Mouse (Mus musculus) hindbrain, postnatal 0 days (tissue): ENCODE results near the gene Phf23. TPM values are rescaled to one million over a fixed set of nuclear protein-coding genes. Genes with fewer than 3 reads are reported as not detected.
A peak's percentile ranks its signal among the peaks of the same experiment; 100 is the strongest.

Experiments
- ATAC-seq: fragments of 200-750 bp; cut with Nextera tagmentation; 2 replicates; pipeline ENCODE4 v1.8.0; 2017; ENCODE audit warnings: mild to moderate bottlenecking, moderate TSS enrichment, moderate library complexity
- DNase-seq: peaks from one replicate; pipeline ENCODE4 v3.0.0-alpha.2; 2015; ENCODE audit warnings: low spot score
- H3K27ac ChIP-seq: fragments of 300-500 bp; sonication (generic); 2 replicates; pipeline ENCODE4 v1.5.1; 2014; ENCODE audit warnings: mild to moderate bottlenecking
- H3K27me3 ChIP-seq: fragments of 300-500 bp; sonication (generic); 2 replicates; pipeline ENCODE4 v1.6.1; 2014; ENCODE audit warnings: low read length, mixed read lengths; ENCODE audit not compliant: insufficient read depth
- H3K36me3 ChIP-seq: fragments of 300-500 bp; sonication (generic); 2 replicates; pipeline ENCODE4 v1.6.1; 2014; ENCODE audit warnings: low read length, mixed read lengths; ENCODE audit not compliant: insufficient read depth
- H3K4me1 ChIP-seq: fragments of 300-500 bp; sonication (generic); 2 replicates; pipeline ENCODE4 v1.6.1; 2014; ENCODE audit warnings: antibody characterized with exemption, low read length, mixed read lengths; ENCODE audit not compliant: insufficient read depth
- H3K4me2 ChIP-seq: fragments of 300-500 bp; sonication (generic); 2 replicates; pipeline ENCODE4 v1.6.1; 2014; ENCODE audit warnings: low read depth, mild to moderate bottlenecking, low read length, moderate library complexity, mixed read lengths
- H3K4me3 ChIP-seq: fragments of 300-500 bp; sonication (generic); 2 replicates; pipeline ENCODE4 v1.5.1; 2014; ENCODE audit warnings: low read length
- H3K9ac ChIP-seq: fragments of 300-500 bp; sonication (generic); replicated peaks from 2 replicates; pipeline ENCODE4 v1.6.1; 2014; ENCODE audit warnings: mild to moderate bottlenecking, low read length, moderate library complexity, mixed read lengths
- H3K9me3 ChIP-seq: fragments of 300-500 bp; sonication (generic); 2 replicates; pipeline ENCODE4 v1.6.1; 2016; ENCODE audit warnings: low read length, mixed read lengths
- CTCF ChIP-seq: IDR thresholded peaks from 2 replicates; pipeline ENCODE4 v1.5.1; 2016; ENCODE audit warnings: antibody characterized with exemption, control low read depth, low read depth
- WGBS: fragments of 180-500 bp; shearing (Covaris S2); extraction: QIAGEN DNeasy Blood & Tissue Kit; methylation state at CpG from one replicate; pipeline ENCODE4 v1.1.7; 2014; 5-methylcytosine and 5-hydroxymethylcytosine counted together
- polyA plus RNA-seq: library from polyadenylated mRNA; unstranded; fragments of >200 nt; fragmentation: Nextera tagmentation; extraction: Ambion mirVana; gene quantifications from 2 replicates; pipeline ENCODE4 v1.2.1, GENCODE M21; 2015
- total RNA-seq: library from RNA; depleted of rRNA; stranded (reverse); fragments of >200 nt; gene quantifications from 2 replicates; pipeline ENCODE4 v1.2.3, GENCODE M21; 2014

Gene Phf23
- total and polyA plus RNA-seq, 2 experiments from 2014 or later = 44.0 to 47.9 TPM

DNA sequence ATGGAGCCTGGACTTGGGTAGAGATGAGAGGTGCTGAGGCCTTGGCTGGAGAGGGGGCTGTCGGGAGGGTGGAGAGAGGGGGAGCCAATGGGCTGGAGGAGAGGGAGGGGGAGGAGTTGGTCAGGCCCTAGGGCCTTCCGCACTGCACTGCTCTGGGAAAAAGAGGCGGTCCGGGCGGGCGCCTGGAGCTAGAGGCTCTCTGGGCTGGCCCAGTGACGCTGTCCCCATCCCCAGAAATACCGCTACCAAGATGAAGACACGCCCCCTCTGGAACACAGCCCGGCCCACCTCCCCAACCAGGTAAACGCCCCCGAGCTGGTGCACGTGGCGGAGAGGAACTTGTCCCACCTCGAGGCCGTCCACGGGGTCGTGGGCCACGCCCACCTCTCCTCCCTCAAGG lies 31.1 kb downstream of the Phf23 start:
- Histone ChIP-seq H3K27me3 (no peaks in the 10 kb centered on the region), H3K27ac (peak overlapping the region; percentile 89), H3K9ac (peak overlapping the region; percentile 28), H3K4me2 (peak overlapping the region; percentile 60), H3K4me3 (peak overlapping the region; percentile 26), H3K4me1 (peaks cover 49% of the 10 kb centered on the region), H3K9me3 (no peaks in the 10 kb centered on the region), H3K36me3 (peaks cover 8% of the 10 kb centered on the region)
- TF ChIP-seq CTCF = no peak
- WGBS = 1% methylated on average over 19 of the region's 19 CpGs
- DNase-seq (peak; percentile 69), ATAC-seq (peak; percentile 8; the same call in 1 of the 2 replicates)

DNA sequence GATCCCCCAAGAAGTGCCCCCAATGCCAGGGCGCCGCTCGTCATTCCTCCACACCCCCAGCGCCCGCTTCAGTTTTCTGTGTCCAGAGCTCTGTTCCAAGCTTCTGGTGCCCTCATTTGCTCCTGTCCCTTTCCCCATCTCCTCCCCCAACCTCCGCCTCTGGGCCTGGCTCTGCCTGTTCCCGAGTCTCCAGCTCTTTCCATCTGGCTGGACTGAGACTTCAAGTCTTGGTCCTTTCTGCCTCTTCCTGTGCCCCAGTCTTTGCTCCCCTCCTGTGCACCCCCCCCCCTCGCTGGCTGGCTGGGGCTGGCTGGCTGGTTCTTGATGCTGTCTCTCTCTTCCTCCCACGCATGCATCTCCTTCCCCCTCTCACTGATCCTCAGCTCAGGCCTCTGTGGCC lies 31.8 kb downstream of the Phf23 start:
- WGBS = 38% methylated on average over 9 of the region's 9 CpGs
- ATAC-seq (no peak), DNase-seq (peak; percentile 20)
- no peak overlapping the region for H3K4me3 ChIP-seq
- peaks cover 45% of the 10 kb centered on the region for H3K4me1 ChIP-seq
- peaks cover 14% of the 10 kb centered on the region for H3K36me3 ChIP-seq
- peak overlapping the region; percentile 35; the same call in 1 of the 2 replicates for H3K9ac ChIP-seq
- H3K4me2 ChIP-seq = peak overlapping the region; percentile 60
- H3K27me3 ChIP-seq = no peaks in the 10 kb centered on the region
- TF ChIP-seq CTCF = no peak
- H3K27ac ChIP-seq = peak overlapping the region; percentile 89
- H3K9me3 ChIP-seq = no peaks in the 10 kb centered on the region

DNA sequence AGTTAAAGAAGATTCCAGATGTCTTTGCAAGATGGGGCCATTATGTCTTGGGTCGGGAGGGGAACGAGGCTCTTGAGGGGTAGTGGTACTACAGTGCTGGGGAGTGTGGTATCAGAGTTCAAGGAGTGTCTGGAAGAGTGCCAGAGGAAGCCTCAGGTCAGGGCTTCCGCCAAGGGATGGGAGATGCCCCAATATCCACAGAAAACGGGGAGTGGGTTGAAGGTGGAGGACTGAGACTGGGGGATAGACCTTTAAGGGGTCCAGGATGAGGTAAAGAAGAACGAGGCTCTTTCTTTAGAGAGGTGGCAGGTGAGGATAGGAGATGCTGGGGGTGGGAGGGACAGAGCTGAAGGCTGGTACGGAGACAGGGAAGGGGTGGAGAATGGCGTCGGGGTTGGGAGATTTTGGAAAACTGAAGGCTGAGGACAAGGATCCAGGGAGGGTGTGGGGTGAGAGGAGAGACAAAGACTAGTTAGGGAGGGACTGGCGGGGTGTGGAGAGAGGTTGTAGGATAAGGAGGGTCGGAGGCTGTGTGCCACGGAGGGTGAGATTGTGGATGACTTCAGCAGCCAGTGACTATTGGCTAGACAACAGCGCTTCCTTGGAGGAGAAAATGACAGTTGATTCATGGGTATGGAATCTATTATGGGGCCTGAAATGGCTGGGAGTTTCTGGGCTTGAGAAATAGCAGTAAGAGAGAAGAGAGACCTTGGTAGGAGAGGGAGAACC lies 33.0 kb downstream of the Phf23 start:
- Histone ChIP-seq H3K9me3 (no peaks in the 10 kb centered on the region), H3K4me3 (peak overlapping the region; percentile 27), H3K27me3 (no peaks in the 10 kb centered on the region), H3K9ac (peak overlapping the region; percentile 43), H3K4me1 (peaks cover 37% of the 10 kb centered on the region), H3K27ac (peak overlapping the region; percentile 89), H3K36me3 (peaks cover 22% of the 10 kb centered on the region), H3K4me2 (peak overlapping the region; percentile 60)
- 14% methylated on average over 12 of the region's 12 CpGs for WGBS
- no peak for DNase-seq
- TF ChIP-seq CTCF = no peak
- ATAC-seq = peak; percentile 3; the same call in 1 of the 2 replicates

DNA sequence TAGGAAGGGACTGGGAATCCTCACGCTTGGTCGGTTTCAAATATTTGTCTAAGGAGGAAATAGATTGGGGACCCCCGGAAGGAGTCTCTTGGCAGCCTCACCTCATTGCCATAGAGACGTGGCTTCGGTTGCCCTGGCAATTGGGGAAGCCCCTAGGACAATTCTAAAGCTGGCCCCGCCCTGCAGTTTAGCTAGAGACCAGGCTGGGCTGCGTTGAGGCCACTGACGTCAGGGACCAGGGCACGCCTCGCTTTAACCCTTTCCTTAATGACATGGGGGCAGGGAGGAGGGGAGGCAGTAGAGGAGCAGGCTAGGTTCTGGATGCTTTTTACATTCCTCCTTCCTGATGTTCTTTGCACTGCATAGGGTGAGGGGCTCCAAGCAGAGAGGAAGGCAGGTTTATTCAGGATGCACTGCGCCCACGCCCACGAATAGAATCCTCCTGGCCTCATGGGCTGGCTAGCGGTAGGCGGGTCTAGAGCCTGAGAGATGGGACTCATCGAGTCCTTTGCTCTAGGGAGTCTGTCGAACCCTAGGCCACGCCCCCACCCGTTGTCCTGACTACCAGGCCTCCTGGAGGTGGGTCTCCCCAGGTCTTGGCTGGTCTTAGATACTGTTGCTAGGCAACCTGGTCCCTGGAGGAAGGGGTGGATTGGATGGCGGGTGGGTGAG lies 33.7 kb downstream of the Phf23 start:
- 2% methylated on average over 20 of the region's 20 CpGs for WGBS
- Histone ChIP-seq H3K4me3 (peak overlapping the region; percentile 27), H3K27me3 (no peaks in the 10 kb centered on the region), H3K36me3 (peaks cover 22% of the 10 kb centered on the region), H3K4me2 (peak overlapping the region; percentile 60), H3K9ac (peak overlapping the region; percentile 43), H3K4me1 (peaks cover 36% of the 10 kb centered on the region), H3K9me3 (no peaks in the 10 kb centered on the region), H3K27ac (peak overlapping the region; percentile 89)
- no peak for TF ChIP-seq CTCF
- DNase-seq (peak; percentile 98), ATAC-seq (peak; percentile 93)

DNA sequence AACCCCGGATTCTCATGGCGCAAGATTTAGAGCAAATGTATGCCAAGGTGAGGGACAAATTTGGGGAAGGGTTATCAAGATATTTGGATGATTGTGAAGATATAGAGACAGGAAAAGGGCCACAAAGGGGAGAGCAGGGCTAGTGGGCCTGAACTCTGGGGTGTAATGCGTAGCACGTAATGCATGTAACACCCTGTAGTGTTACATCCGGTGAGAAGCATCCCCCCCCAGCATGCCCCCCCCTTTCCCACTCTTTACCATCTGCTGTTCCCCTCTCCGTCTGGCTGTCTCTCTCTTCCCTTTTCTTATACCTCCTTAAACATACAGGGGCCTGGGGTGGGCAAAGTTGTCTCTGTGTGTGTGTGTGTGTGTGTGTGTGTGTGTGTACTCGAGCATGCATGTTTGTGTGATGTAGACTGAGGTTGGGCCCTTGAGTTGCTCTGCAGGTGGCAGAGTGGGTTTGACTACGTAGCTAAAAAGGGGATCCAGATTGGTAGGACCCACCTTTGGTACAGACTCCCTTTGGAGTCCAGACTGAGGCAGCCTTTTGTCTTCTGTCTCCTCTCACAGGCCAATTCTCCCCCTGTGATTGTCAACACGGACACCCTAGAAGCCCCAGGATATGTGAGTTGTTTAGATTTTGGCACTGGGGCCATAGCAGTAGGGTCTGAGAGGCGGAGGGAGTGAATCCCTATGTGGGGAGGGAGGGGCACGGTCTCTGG lies 34.4 kb downstream of the Phf23 start:
- Histone ChIP-seq H3K9me3 (no peaks in the 10 kb centered on the region), H3K36me3 (peaks cover 26% of the 10 kb centered on the region), H3K9ac (peak overlapping the region; percentile 38), H3K27ac (peak overlapping the region; percentile 89), H3K4me3 (peak overlapping the region; percentile 27), H3K4me1 (peaks cover 36% of the 10 kb centered on the region), H3K27me3 (no peaks in the 10 kb centered on the region), H3K4me2 (peak overlapping the region; percentile 60)
- TF ChIP-seq CTCF = no peak
- WGBS = 18% methylated on average over 11 of the region's 11 CpGs
- DNase-seq (peak; percentile 47), ATAC-seq (peak; percentile 38)

DNA sequence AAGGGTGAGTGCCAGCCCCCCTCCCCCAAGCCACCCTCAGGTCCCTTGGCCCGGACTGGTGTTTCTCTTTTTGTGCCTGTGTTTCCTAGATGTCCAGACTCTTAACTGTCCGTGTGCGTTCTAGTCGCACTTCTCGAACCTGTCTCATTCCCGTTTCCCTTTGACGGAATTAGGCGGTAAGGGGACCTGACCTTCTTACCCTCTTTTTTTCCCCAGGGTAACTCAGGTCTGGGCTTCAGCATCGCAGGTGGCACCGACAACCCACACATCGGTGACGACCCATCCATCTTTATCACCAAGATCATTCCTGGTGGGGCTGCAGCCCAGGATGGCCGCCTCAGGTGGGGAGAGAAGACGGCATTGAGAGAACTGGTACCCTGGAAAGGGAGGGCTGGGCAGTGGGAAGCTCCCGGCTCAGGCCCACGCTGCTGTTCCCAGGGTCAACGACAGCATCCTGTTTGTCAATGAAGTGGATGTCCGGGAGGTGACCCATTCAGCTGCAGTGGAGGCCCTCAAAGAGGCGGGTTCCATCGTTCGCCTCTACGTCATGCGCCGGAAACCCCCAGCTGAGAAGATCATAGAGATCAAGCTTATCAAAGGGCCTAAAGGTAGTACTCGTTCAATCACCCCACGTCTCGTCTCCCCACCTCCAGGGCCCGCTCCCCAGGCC lies 35.2 kb downstream of the Phf23 start:
- Histone ChIP-seq H3K4me3 (no peak overlapping the region), H3K9me3 (no peaks in the 10 kb centered on the region), H3K4me1 (peaks cover 36% of the 10 kb centered on the region), H3K4me2 (peak overlapping the region; percentile 60), H3K9ac (peak overlapping the region; percentile 38; the same call in 1 of the 2 replicates), H3K27ac (peak overlapping the region; percentile 89), H3K27me3 (no peaks in the 10 kb centered on the region), H3K36me3 (peaks cover 26% of the 10 kb centered on the region)
- no peak for TF ChIP-seq CTCF
- no peak for DNase-seq
- ATAC-seq = no peak
- WGBS = 91% methylated on average over 28 of the region's 28 CpGs
